8 mouse cellular contexts compared by ENCODE assay signal in genomic region chr3:58690619-58691373, GRCm38 (mm10). TPM values are rescaled to one million over a fixed set of nuclear protein-coding genes. Genes with fewer than 3 reads are reported as not detected.
DNase-seq lines count a peak whose midpoint lies in the region; ATAC-seq and TF ChIP-seq lines count a peak whose summit lies in the region.

No protein-coding gene starts in this region.

- no peak for TF ChIP-seq EP300 in MEL (IDR thresholded peaks at IDR 0.05; ENCODE audit: low read depth in 1 of 2, low read length in 2 of 2)

- no peak for TF ChIP-seq POLR2A in MEL (IDR thresholded peaks at IDR 0.05; ENCODE audit: control insufficient read depth in 1 of 2, insufficient read depth in 1 of 2, low read depth in 1 of 2, low read length in 2 of 2, poor library complexity in 1 of 2)
- TF ChIP-seq POLR2A in cerebellum, adult 2 months (IDR thresholded peaks at IDR 0.05; ENCODE audit: borderline replicate concordance, insufficient read depth, low read length), result peak; percentile 72; the same call in 1 of the 2 replicates

- H3K4me2 ChIP-seq in forebrain, embryonic 16.5 days (ENCODE audit: low read length), result peak overlapping the region; percentile 93
- H3K4me2 ChIP-seq in lung, embryonic 14.5 days, result peak overlapping the region; percentile 95

- H3K9ac ChIP-seq in MEL (ENCODE audit: control insufficient read depth, low read depth, low read length, poor library complexity, severe bottlenecking), result peak overlapping the region; percentile 97
- H3K9ac ChIP-seq in forebrain, embryonic 16.5 days (replicated peaks; ENCODE audit: low read depth, low read length), result peak overlapping the region; percentile 89
- peak overlapping the region; percentile 78 for H3K9ac ChIP-seq in lung, embryonic 14.5 days

- no peak for TF ChIP-seq CTCF in MEL (IDR thresholded peaks at IDR 0.05 in 2 of 3, conservative IDR thresholded peaks at IDR 0.05 in 1 of 3; ENCODE audit: control insufficient read depth in 1 of 3, insufficient read depth in 1 of 3, low read depth in 2 of 3, low read length in 3 of 3, poor library complexity in 1 of 3, severe bottlenecking in 1 of 3)
- no peak for TF ChIP-seq CTCF in cerebellum, adult 2 months (IDR thresholded peaks at IDR 0.05; ENCODE audit: borderline replicate concordance, insufficient read depth, low read depth, low read length)
- no peak for TF ChIP-seq CTCF in lung, embryonic 14.5 days (IDR thresholded peaks at IDR 0.05; ENCODE audit: low read depth)

- ATAC-seq in forebrain, embryonic 16.5 days, result peak; percentile 32
- peak; percentile 41; the same call in 1 of the 2 replicates for ATAC-seq in lung, embryonic 14.5 days (ENCODE audit: insufficient read depth)
- peak; percentile 37 for ATAC-seq in neutrophil, adult 5-6 weeks (ENCODE audit: extremely low read depth, insufficient number of reproducible peaks, low FRiP score, poor library complexity, severe bottlenecking)

- H3K79me2 ChIP-seq in MEL (ENCODE audit: control insufficient read depth, insufficient read depth, low read length, poor library complexity), result peaks cover 37% of the 10 kb centered on the region

- peaks cover 2 to 26% of the 10 kb centered on the region in 2 experiments; a peak in 3 of 4 replicates for H3K36me3 ChIP-seq in MEL (ENCODE audit: control insufficient read depth in 1 of 2, insufficient read depth in 2 of 2, low read length in 2 of 2)
- no peaks in the 10 kb centered on the region for H3K36me3 ChIP-seq in forebrain, embryonic 16.5 days (ENCODE audit: control insufficient read depth, insufficient read depth)
- H3K36me3 ChIP-seq in lung, embryonic 14.5 days (ENCODE audit: insufficient read depth), result no peaks in the 10 kb centered on the region

- no peak for TF ChIP-seq RAD21 in MEL (IDR thresholded peaks at IDR 0.05; ENCODE audit: low read depth, low read length)

- under 1% methylated on average over 24 of the region's 24 CpGs for WGBS in cerebellum, adult 2 months
- under 1% methylated on average over 24 of the region's 24 CpGs for WGBS in forebrain, embryonic 16.5 days
- WGBS in lung, embryonic 14.5 days, result under 1% methylated on average over 24 of the region's 24 CpGs

- no peaks in the 10 kb centered on the region; a peak in 1 of 4 replicates for H3K27me3 ChIP-seq in MEL (ENCODE audit: control insufficient read depth in 1 of 2, insufficient read depth in 2 of 2, low read length in 2 of 2)
- no peaks in the 10 kb centered on the region for H3K27me3 ChIP-seq in cerebellum, adult 2 months (ENCODE audit: control insufficient read depth, insufficient read depth, low read length)
- no peaks in the 10 kb centered on the region for H3K27me3 ChIP-seq in forebrain, embryonic 16.5 days (replicated peaks; ENCODE audit: control insufficient read depth, insufficient read depth, low read length)
- no peaks in the 10 kb centered on the region for H3K27me3 ChIP-seq in lung, embryonic 14.5 days (ENCODE audit: insufficient read depth, low read length)

- H3K4me3 ChIP-seq in MEL (ENCODE audit: control insufficient read depth in 1 of 2, insufficient read depth in 1 of 2, low read depth in 2 of 2, low read length in 2 of 2), result peak overlapping the region; percentile 71 to 97
- peak overlapping the region; percentile 80 for H3K4me3 ChIP-seq in cerebellum, adult 2 months (replicated peaks; ENCODE audit: insufficient read depth, low read depth, low read length)
- H3K4me3 ChIP-seq in forebrain, embryonic 16.5 days (replicated peaks; ENCODE audit: low read length), result peak overlapping the region; percentile 92
- H3K4me3 ChIP-seq in lung, embryonic 14.5 days (ENCODE audit: low read depth, low read length), result peak overlapping the region; percentile 81

- peaks cover 11 to 20% of the 10 kb centered on the region in 2 experiments for H3K4me1 ChIP-seq in MEL (ENCODE audit: control insufficient read depth in 1 of 2, insufficient read depth in 2 of 2, low read length in 2 of 2)
- H3K4me1 ChIP-seq in cerebellum, adult 2 months (ENCODE audit: control insufficient read depth, insufficient read depth, low read length), result peaks cover 11% of the 10 kb centered on the region
- peaks cover 20% of the 10 kb centered on the region for H3K4me1 ChIP-seq in forebrain, embryonic 16.5 days (replicated peaks; ENCODE audit: control insufficient read depth, insufficient read depth, low read length)
- no peaks in the 10 kb centered on the region for H3K4me1 ChIP-seq in lung, embryonic 14.5 days (ENCODE audit: insufficient read depth)

- H3K27ac ChIP-seq in MEL (ENCODE audit: control insufficient read depth, low read depth, low read length), result peak overlapping the region; percentile 49
- peak overlapping the region; percentile 83 for H3K27ac ChIP-seq in cerebellum, adult 2 months (ENCODE audit: insufficient read depth, low read length)
- H3K27ac ChIP-seq in forebrain, embryonic 16.5 days (ENCODE audit: low read length), result peak overlapping the region; percentile 91
- H3K27ac ChIP-seq in lung, embryonic 14.5 days (ENCODE audit: low read depth), result 0 out of 2 replicates have a peak overlapping the region, but pooled peaks have one; percentile 84

- peak; percentile 88 for DNase-seq in MEL (ENCODE audit: low read depth, low spot score)
- peak; percentile 90 to 95 for DNase-seq in cerebellum, adult 2 months
- DNase-seq in heart, postnatal 4 days, result peak; percentile 73
- peak; percentile 43 to 54 for DNase-seq in layer of hippocampus, adult 8-10 months (ENCODE audit: low spot score in 2 of 2)
- peak; percentile 84 for DNase-seq in lung, embryonic 14.5 days
- DNase-seq in testis, postnatal 14 days (ENCODE audit: low spot score), result peak; percentile 49

- no peaks in the 10 kb centered on the region for H3K9me3 ChIP-seq in MEL (replicated peaks; ENCODE audit: insufficient read depth, low read length)
- no peaks in the 10 kb centered on the region for H3K9me3 ChIP-seq in forebrain, embryonic 16.5 days (ENCODE audit: control insufficient read depth, low read length)
- no peaks in the 10 kb centered on the region for H3K9me3 ChIP-seq in lung, embryonic 14.5 days (ENCODE audit: low read depth, low read length)

TF ChIP-seq in MEL, 35 proteins besides CTCF, POLR2A, EP300 and RAD21:
- TF ChIP-seq POLR2AphosphoS5 (IDR thresholded peaks at IDR 0.05; ENCODE audit: borderline replicate concordance, low read depth, low read length) (no peak), ZC3H11A (IDR thresholded peaks at IDR 0.05; ENCODE audit: low read depth, low read length) (no peak), NELFE (IDR thresholded peaks at IDR 0.05; ENCODE audit: low read depth, low read length) (no peak), HCFC1 (IDR thresholded peaks at IDR 0.05; ENCODE audit: low read depth, low read length) (no peak), MXI1 (IDR thresholded peaks at IDR 0.05; ENCODE audit: low read depth, low read length) (peak; percentile 52; the same call in 1 of the 2 replicates), TBP (IDR thresholded peaks at IDR 0.05; ENCODE audit: low read depth, low read length) (peak; percentile 36; the same call in 1 of the 2 replicates), TAL1 (IDR thresholded peaks at IDR 0.05; ENCODE audit: low read length) (no peak), TCF12 (IDR thresholded peaks at IDR 0.05; ENCODE audit: low read depth, low read length) (peak; percentile 23; the same call in 1 of the 2 replicates), GATA1 (IDR thresholded peaks at IDR 0.05; ENCODE audit: low read depth, low read length) (0 out of 2 replicates have a peak, but pooled peaks have one; percentile 10), BHLHE40 (IDR thresholded peaks at IDR 0.05; ENCODE audit: borderline replicate concordance, low read depth, low read length) (no peak), ZNF384 (IDR thresholded peaks at IDR 0.05; ENCODE audit: low read depth, low read length) (no peak), POLR2AphosphoS2 (IDR thresholded peaks at IDR 0.05; ENCODE audit: low read length) (no peak), SIN3A (IDR thresholded peaks at IDR 0.05; ENCODE audit: low read length) (peak; percentile 38), JUND (IDR thresholded peaks at IDR 0.05; ENCODE audit: low read depth, low read length) (peak; percentile 92)

RNA-seq across cellular contexts. Expression of gene Siah2, which starts 1.4 kb away (rescaled TPM):
- total RNA-seq in MEL (2012; rRNA removed), result 17.6 and 20.4 TPM in 2 replicates
- polyA plus RNA-seq in MEL (2012; ENCODE audit: insufficient read depth in 1 of 2, insufficient read length in 2 of 2, low read depth in 1 of 2, low replicate concordance in 2 of 2, missing spikeins in 1 of 2), result 10 to 100 TPM; 22.5 to 58.1 TPM
- polyA plus RNA-seq in cerebellum, adult 2 months (2012; rRNA removed), result 25.0 and 26.7 TPM in 2 replicates
- polyA plus RNA-seq in forebrain, embryonic 16.5 days (2015; fragmentation: Nextera tagmentation; extraction: Ambion mirVana), result 7.8 and 7.9 TPM in 2 replicates
- 10 to 100 TPM; 16.3 to 18.5 TPM for total RNA-seq in heart, postnatal 4 days (2021)
- total RNA-seq in layer of hippocampus, adult 8-10 months (2022), result 10 to 100 TPM; 13.7 to 18.5 (median 14.6) TPM
- polyA plus RNA-seq in lung, embryonic 14.5 days (2014; fragmentation: Nextera tagmentation; extraction: Ambion mirVana), result 6.8 and 7.4 TPM in 2 replicates
- 12.7 and 14.7 TPM in 2 replicates for total RNA-seq in neutrophil, adult 5-6 weeks (2017)

RNA-seq across cellular contexts. Expression of gene Erich6, which starts 53.8 kb away (rescaled TPM):
- total RNA-seq in MEL (2012; rRNA removed), result not detected in 2 replicates
- polyA plus RNA-seq in MEL (2012; ENCODE audit: insufficient read depth in 1 of 2, insufficient read length in 2 of 2, low read depth in 1 of 2, low replicate concordance in 2 of 2, missing spikeins in 1 of 2), result under 1 TPM in 1 of 2 experiments, not detected in 1; 0.08 TPM
- 1.9 and 2.2 TPM in 2 replicates for polyA plus RNA-seq in cerebellum, adult 2 months (2012; rRNA removed)
- polyA plus RNA-seq in forebrain, embryonic 16.5 days (2015; fragmentation: Nextera tagmentation; extraction: Ambion mirVana), result 0.21 TPM in 1 of 2 replicates, not detected in the other
- under 1 TPM; 0.16 to 0.24 TPM for total RNA-seq in heart, postnatal 4 days (2021)
- 1 to 10 TPM in 2 of 4 experiments, under 1 TPM in 2; 0.69 to 2.2 (median 1.0) TPM for total RNA-seq in layer of hippocampus, adult 8-10 months (2022)
- polyA plus RNA-seq in lung, embryonic 14.5 days (2014; fragmentation: Nextera tagmentation; extraction: Ambion mirVana), result not detected in 2 replicates
- not detected in 2 replicates for total RNA-seq in neutrophil, adult 5-6 weeks (2017)

Comparison
In these comparisons a context has a peak if more than half of its experiments do, and no peak if none do; other contexts are left out.
1. Peak in every context shown above with its lines: DNase-seq, ATAC-seq, H3K4me3 ChIP-seq and H3K27ac ChIP-seq.